Comparison of ENCODE assay signal across 27 mouse cellular contexts in genomic region chr4:53853333-53853732, GRCm38 (mm10).
"Had no signal": no experiment of that assay in that cellular context is flagged by ENCODE, and none has a peak within 500 bp of the region (broad histone marks: within the 10 kb centered on the region; RNA-seq: fewer than 3 reads in every experiment).

No protein-coding gene starts in this region.

- H3K4me2 ChIP-seq: heart, embryonic 11.5 days; heart, embryonic 13.5 days; heart, embryonic 15.5 days; hindbrain, embryonic 12.5 days; hindbrain, embryonic 14.5 days; intestine, embryonic 15.5 days; limb, embryonic 13.5 days; limb, embryonic 15.5 days; liver, embryonic 12.5 days had no signal

- H3K36me3 ChIP-seq: heart, embryonic 15.5 days; intestine, embryonic 15.5 days; liver, embryonic 12.5 days had no signal

- H3K4me3 ChIP-seq: gastrocnemius, adult 2 months; heart, embryonic 13.5 days; heart, embryonic 15.5 days; hindbrain, embryonic 10.5 days; hindbrain, embryonic 12.5 days; intestine, embryonic 15.5 days; layer of hippocampus, adult 2 months; left cerebral cortex, adult 2 months; limb, embryonic 13.5 days; limb, embryonic 15.5 days; liver, embryonic 12.5 days had no signal

- DNase-seq: gastrocnemius, adult 2 months; gastrocnemius, postnatal 10 days; gastrocnemius, postnatal 25 days; heart, adult 18-20 months; heart, postnatal 14 days; heart, postnatal 36 days; kidney, adult 18-20 months; kidney, adult 8-10 months; kidney, postnatal 14 days; kidney, postnatal 4 days had no signal

- H3K27me3 ChIP-seq: heart, embryonic 13.5 days; heart, embryonic 15.5 days; hindbrain, embryonic 12.5 days; intestine, embryonic 15.5 days; limb, embryonic 13.5 days; limb, embryonic 15.5 days; liver, embryonic 12.5 days had no signal

- H3K4me1 ChIP-seq: heart, embryonic 15.5 days; hindbrain, embryonic 10.5 days; hindbrain, embryonic 12.5 days; intestine, embryonic 15.5 days; limb, embryonic 13.5 days; limb, embryonic 15.5 days; liver, embryonic 12.5 days had no signal

- H3K9me3 ChIP-seq: heart, embryonic 13.5 days; heart, embryonic 15.5 days; hindbrain, embryonic 10.5 days; hindbrain, embryonic 12.5 days; intestine, embryonic 15.5 days; limb, embryonic 13.5 days; limb, embryonic 15.5 days; liver, embryonic 12.5 days had no signal

- H3K9ac ChIP-seq: heart, embryonic 13.5 days; heart, embryonic 15.5 days; hindbrain, embryonic 12.5 days; hindbrain, embryonic 14.5 days; intestine, embryonic 15.5 days; limb, embryonic 13.5 days; limb, embryonic 15.5 days; liver, embryonic 12.5 days; liver, embryonic 14.5 days had no signal

- H3K27ac ChIP-seq: gastrocnemius, adult 2 months; heart, embryonic 13.5 days; heart, embryonic 15.5 days; hindbrain, embryonic 10.5 days; hindbrain, embryonic 12.5 days; hindbrain, embryonic 14.5 days; intestine, embryonic 15.5 days; kidney, postnatal 0 days; layer of hippocampus, adult 2 months; left cerebral cortex, adult 2 months; limb, embryonic 13.5 days; limb, embryonic 15.5 days; liver, embryonic 12.5 days; liver, embryonic 14.5 days had no signal

- ATAC-seq: hindbrain, embryonic 16.5 days; inflammation-experienced regulatory T-cells, adult 6 months; intestine, embryonic 15.5 days; intestine, postnatal 0 days; liver, embryonic 12.5 days had no signal
